Mouse (Mus musculus) cortical plate, adult 2 months (tissue): ENCODE measurements around the gene Casq2.

Experiments used
- CTCF ChIP-seq: fragments of 200-500 bp; IDR thresholded peaks from 2 replicates; pipeline ENCODE4 v1.5.1; 2011; ENCODE audit warnings: mild to moderate bottlenecking, control low read depth, low read length; ENCODE audit not compliant: insufficient read depth; ENCODE audit errors: extremely low read depth
- POLR2A ChIP-seq: fragments of 200-500 bp; IDR thresholded peaks from 2 replicates; pipeline ENCODE4 v1.6.1; 2011; ENCODE audit warnings: mild to moderate bottlenecking, low read length, control low read depth; ENCODE audit not compliant: insufficient read depth; ENCODE audit errors: extremely low read depth

- TF ChIP-seq CTCF (peak; percentile 60), POLR2A (no peak)
Observed at GRCm38 (mm10) chr3:102061923-102062670, 24.1 kb upstream of the Casq2 start.
